Mouse (Mus musculus) heart, adult 2 months (tissue): ENCODE results near the gene Crnkl1. TPM values are rescaled to one million over a fixed set of nuclear protein-coding genes. Genes with fewer than 3 reads are reported as not detected.

Source experiments
- DNase-seq, 2 experiments: peaks; one replicate each; pipeline ENCODE4 v3.0.0; 2021
- H3K27ac ChIP-seq: fragments of 200-600 bp; 2 replicates; pipeline ENCODE4 v1.8.1; 2022
- H3K27me3 ChIP-seq: fragments of 200-500 bp; 2 replicates; pipeline ENCODE4 v1.6.1; 2012; ENCODE audit warnings: mild to moderate bottlenecking, low read length, inconsistent platforms, mixed read lengths; ENCODE audit not compliant: control insufficient read depth, insufficient read depth
- H3K36me3 ChIP-seq: fragments of 200-500 bp; 2 replicates; pipeline ENCODE4 v1.6.1; 2012; ENCODE audit warnings: low read length, inconsistent platforms; ENCODE audit not compliant: control insufficient read depth, insufficient read depth
- H3K4me1 ChIP-seq: fragments of 200-500 bp; 2 replicates; pipeline ENCODE4 v1.6.1; 2011; ENCODE audit warnings: low read length; ENCODE audit not compliant: control insufficient read depth, insufficient read depth
- H3K4me3 ChIP-seq: fragments of 200-600 bp; 2 replicates; pipeline ENCODE4 v1.8.1; 2022
- H3K79me2 ChIP-seq: fragments of 200-500 bp; replicated peaks from 2 replicates; pipeline ENCODE4 v1.6.1; 2012; ENCODE audit warnings: mild to moderate bottlenecking, inconsistent platforms, low read length, moderate library complexity, mixed read lengths; ENCODE audit not compliant: control insufficient read depth, insufficient read depth
- H3K9ac ChIP-seq: fragments of 200-500 bp; 2 replicates; pipeline ENCODE4 v1.6.1; 2012; ENCODE audit warnings: low read depth, mild to moderate bottlenecking, control low read depth, inconsistent platforms, low read length, mixed read lengths
- CTCF ChIP-seq: fragments of 200-600 bp; IDR thresholded peaks from 2 replicates; pipeline ENCODE4 v1.8.1; 2022; ENCODE audit warnings: antibody characterized with exemption, mild to moderate bottlenecking, moderate library complexity
- EP300 ChIP-seq: fragments of 200-500 bp; IDR thresholded peaks from 2 replicates; pipeline ENCODE4 v1.6.1; 2011; ENCODE audit warnings: low read depth, low read length, control low read depth; ENCODE audit not compliant: insufficient read depth
- POLR2A ChIP-seq: fragments of 200-500 bp; IDR thresholded peaks from 2 replicates; pipeline ENCODE4 v1.6.1; 2011; ENCODE audit warnings: mild to moderate bottlenecking, low read depth, low read length, control low read depth; ENCODE audit not compliant: insufficient read depth
- WGBS: fragments of 180-500 bp; shearing (Covaris S2); methylation state at CpG from one replicate; pipeline ENCODE4 v1.1.7; 2018; 5-methylcytosine and 5-hydroxymethylcytosine counted together
- intact Hi-C: fragments of 180-260 bp; cut with DNase I; formaldehyde crosslinking; loops from one replicate; pipeline ENCODE4 v1.15.1; 2025
- microRNA-seq, 2 experiments: library from miRNA; unstranded; fragments of <30 nt; microRNA quantifications; one replicate each; pipeline ENCODE4 v1.2.0; 2021
- polyA plus RNA-seq: library from polyadenylated mRNA; depleted of rRNA; stranded (reverse); fragments of >200 nt; gene quantifications from 2 replicates; pipeline ENCODE4 v1.2.3, GENCODE M21; 2012; rRNA removed
- total RNA-seq, 2 experiments: library from RNA; stranded (reverse); gene quantifications; 2 replicates each; pipeline ENCODE4 v1.2.3; 2021

Crnkl1 gene
- total and polyA plus RNA-seq, 3 experiments: 3.8 to 20.0 (median 17.2) TPM

DNA sequence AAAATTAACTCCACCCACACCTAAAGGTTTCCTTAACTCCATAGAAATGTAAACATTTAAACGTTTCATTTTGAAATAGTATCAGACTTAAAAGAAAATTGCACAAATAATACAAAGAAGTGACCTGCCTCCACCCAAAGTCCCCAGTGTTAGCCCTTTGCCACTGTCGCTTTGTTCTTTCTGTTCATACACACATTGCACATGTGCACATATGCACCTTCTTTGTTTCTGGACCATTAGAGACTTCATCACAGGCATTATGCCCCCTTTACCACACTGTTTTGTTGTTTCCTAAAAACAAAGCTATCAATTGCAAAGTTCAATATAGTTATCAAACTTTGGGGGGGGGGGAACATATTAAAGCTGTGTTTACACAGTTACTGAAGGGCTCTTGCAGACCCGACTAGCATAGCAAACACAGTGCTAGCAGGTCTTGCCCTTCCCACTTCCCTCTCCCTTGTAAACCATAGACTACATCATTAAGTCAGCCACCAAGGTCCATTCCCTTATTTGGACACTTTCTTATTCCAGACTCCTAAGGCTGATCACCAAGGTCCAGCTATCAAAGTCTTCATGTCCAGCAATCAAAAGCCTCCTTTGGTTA, 59.8 kb downstream of the Crnkl1 start:
- no peak overlapping the region for H3K27ac ChIP-seq
- no peak for DNase-seq
- H3K4me3 ChIP-seq: no peak overlapping the region
- peaks cover 32% of the 10 kb centered on the region for H3K36me3 ChIP-seq
- H3K9ac ChIP-seq: no peak overlapping the region
- H3K79me2 ChIP-seq: peaks cover 7% of the 10 kb centered on the region
- TF ChIP-seq CTCF: no peak
- 65% methylated on average over 3 of the region's 3 CpGs for WGBS
- H3K4me1 ChIP-seq: peaks cover 9% of the 10 kb centered on the region
- intact Hi-C loops: no loop called here
- no peaks in the 10 kb centered on the region for H3K27me3 ChIP-seq

- intact Hi-C loops: no loop called here
- Histone ChIP-seq H3K27ac (no peak overlapping the region), H3K4me3 (no peak overlapping the region), H3K36me3 (peaks cover 32% of the 10 kb centered on the region), H3K27me3 (no peaks in the 10 kb centered on the region), H3K79me2 (peaks cover 10% of the 10 kb centered on the region), H3K4me1 (peaks cover 9% of the 10 kb centered on the region), H3K9ac (no peak overlapping the region)
- DNase-seq: no peak
- no peak for TF ChIP-seq EP300
- no peak for TF ChIP-seq POLR2A
- no peak for TF ChIP-seq CTCF
- WGBS: 45% methylated on average over 1 of the region's 1 CpGs
Measured at GRCm38 (mm10) chr2:145873953-145874352, 60.9 kb downstream of the Crnkl1 start.

- Histone ChIP-seq H3K79me2 (peaks cover 12% of the 10 kb centered on the region), H3K36me3 (peaks cover 28% of the 10 kb centered on the region), H3K4me3 (no peak overlapping the region), H3K4me1 (peaks cover 9% of the 10 kb centered on the region), H3K27ac (no peak overlapping the region), H3K9ac (no peak overlapping the region), H3K27me3 (no peaks in the 10 kb centered on the region)
- 64% methylated on average over 1 of the region's 1 CpGs for WGBS
- intact Hi-C loops: no loop called here
- no peak for DNase-seq
- no peak for TF ChIP-seq POLR2A
- TF ChIP-seq EP300: no peak
- TF ChIP-seq CTCF: no peak
Measured at GRCm38 (mm10) chr2:145872099-145872498, 62.7 kb downstream of the Crnkl1 start.

- H3K27ac ChIP-seq: no peak overlapping the region
- H3K27me3 ChIP-seq: no peaks in the 10 kb centered on the region
- intact Hi-C loops: no loop called here
- peaks cover 9% of the 10 kb centered on the region for H3K4me1 ChIP-seq
- 83% methylated on average over 4 of the region's 4 CpGs for WGBS
- H3K36me3 ChIP-seq: peaks cover 28% of the 10 kb centered on the region
- peaks cover 12% of the 10 kb centered on the region for H3K79me2 ChIP-seq
- TF ChIP-seq POLR2A (no peak), CTCF (no peak), EP300 (no peak)
- H3K9ac ChIP-seq: no peak overlapping the region
- H3K4me3 ChIP-seq: no peak overlapping the region
- DNase-seq: no peak
Measured at GRCm38 (mm10) chr2:145871308-145871707, 63.5 kb downstream of the Crnkl1 start.

Small RNA genes within 50 kb of the gene (microRNA-seq; reads per million reads assigned to microRNA genes)
- gene Gm25026: 0 reads per million in 2 experiments

Other genes starting within 250 kb of the Crnkl1 start
- gene Naa20, start 32.9 kb downstream of the Crnkl1 start, total RNA-seq: 10 to 100 TPM; 89.9 to 95.3 TPM
- 51.3 and 91.4 TPM in 2 replicates for gene Naa20, start 32.9 kb downstream of the Crnkl1 start, polyA plus RNA-seq
- gene Cfap61, start 230 bp downstream of the Crnkl1 start, total RNA-seq: 1 to 10 TPM; 1.4 to 1.7 TPM
- 1.5 and 2.8 TPM in 2 replicates for gene Cfap61, start 230 bp downstream of the Crnkl1 start, polyA plus RNA-seq